Mouse (Mus musculus) liver, postnatal 0 days (tissue): ENCODE results near the gene Gng8.

Experiments
- CTCF ChIP-seq: sonication (generic); IDR thresholded peaks from 2 replicates; pipeline ENCODE4 v1.5.1; 2016; ENCODE audit warnings: antibody characterized with exemption, low read depth
- EP300 ChIP-seq: IDR thresholded peaks from 2 replicates; pipeline ENCODE4 v1.6.1; 2016; ENCODE audit warnings: antibody characterized with exemption, low read depth, mild to moderate bottlenecking

DNA sequence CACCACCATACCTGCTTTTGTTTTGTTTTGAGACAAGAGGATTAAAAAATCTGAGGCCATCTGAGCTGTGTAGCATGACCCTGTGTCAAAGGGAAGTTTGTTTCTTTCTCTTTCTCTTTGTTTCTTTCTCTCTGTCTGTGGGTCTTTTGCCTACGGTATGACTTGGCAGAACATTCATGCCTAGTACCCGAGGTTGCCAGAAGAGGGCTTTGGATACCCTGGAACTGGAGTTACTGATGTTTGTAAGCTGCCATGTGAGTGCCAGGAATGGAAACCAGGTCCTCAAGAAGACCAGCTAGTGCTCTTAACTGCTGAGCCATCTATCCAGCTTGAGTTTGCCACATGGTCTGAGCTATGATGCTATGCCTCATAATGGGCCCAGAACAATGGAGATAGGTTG, 36.8 kb downstream of the Gng8 start:
- TF ChIP-seq EP300 (no peak), CTCF (no peak)
